Mouse (Mus musculus) heart, embryonic 16.5 days (tissue): ENCODE measurements around the gene Lhb. TPM values are rescaled to one million over a fixed set of nuclear protein-coding genes. Genes with fewer than 3 reads are reported as not detected.

Source experiments
- ATAC-seq: fragments of 200-750 bp; cut with Nextera tagmentation; replicated peaks from 2 replicates; pipeline ENCODE4 v1.8.0; 2017; ENCODE audit warnings: moderate number of reproducible peaks; ENCODE audit not compliant: insufficient read depth, low FRiP score; ENCODE audit errors: extremely low read depth
- H3K27ac ChIP-seq: fragments of 300-500 bp; sonication (generic); 2 replicates; pipeline ENCODE4 v1.5.1; 2014; ENCODE audit warnings: mild to moderate bottlenecking, low read length, control low read depth, moderate library complexity
- H3K27me3 ChIP-seq: fragments of 300-500 bp; sonication (generic); 2 replicates; pipeline ENCODE4 v1.6.1; 2014; ENCODE audit warnings: low read length, mixed read lengths; ENCODE audit not compliant: control insufficient read depth, insufficient read depth
- H3K36me3 ChIP-seq: fragments of 300-500 bp; sonication (generic); 2 replicates; pipeline ENCODE4 v1.6.1; 2014; ENCODE audit not compliant: control insufficient read depth, insufficient read depth
- H3K4me1 ChIP-seq: fragments of 300-500 bp; sonication (generic); 2 replicates; pipeline ENCODE4 v1.6.1; 2014; ENCODE audit warnings: low read length, mixed read lengths; ENCODE audit not compliant: control insufficient read depth, insufficient read depth
- H3K4me2 ChIP-seq: fragments of 300-500 bp; sonication (generic); 2 replicates; pipeline ENCODE4 v1.6.1; 2014; ENCODE audit warnings: low read depth, mild to moderate bottlenecking, control low read depth, low read length
- H3K4me3 ChIP-seq: fragments of 300-500 bp; sonication (generic); 2 replicates; pipeline ENCODE4 v1.5.1; 2014; ENCODE audit warnings: mild to moderate bottlenecking, control low read depth, low read length
- H3K9ac ChIP-seq: fragments of 300-500 bp; sonication (generic); 2 replicates; pipeline ENCODE4 v1.6.1; 2014; ENCODE audit warnings: low read length, control low read depth
- H3K9me3 ChIP-seq: fragments of 300-500 bp; sonication (generic); replicated peaks from 2 replicates; pipeline ENCODE4 v1.6.1; 2016; ENCODE audit warnings: low read length; ENCODE audit not compliant: control insufficient read depth
- WGBS: fragments of 180-500 bp; shearing (Covaris S2); extraction: QIAGEN DNeasy Blood & Tissue Kit; methylation state at CpG from one replicate; pipeline ENCODE4 v1.1.7; 2014; 5-methylcytosine and 5-hydroxymethylcytosine counted together
- polyA plus RNA-seq: library from polyadenylated mRNA; unstranded; fragments of >200 nt; fragmentation: Nextera tagmentation; extraction: Ambion mirVana; gene quantifications from 2 replicates; pipeline ENCODE4 v1.2.1, GENCODE M21; 2015

Lhb gene
- polyA plus RNA-seq, 1 experiment from 2014 or later, result 0.51 TPM

DNA sequence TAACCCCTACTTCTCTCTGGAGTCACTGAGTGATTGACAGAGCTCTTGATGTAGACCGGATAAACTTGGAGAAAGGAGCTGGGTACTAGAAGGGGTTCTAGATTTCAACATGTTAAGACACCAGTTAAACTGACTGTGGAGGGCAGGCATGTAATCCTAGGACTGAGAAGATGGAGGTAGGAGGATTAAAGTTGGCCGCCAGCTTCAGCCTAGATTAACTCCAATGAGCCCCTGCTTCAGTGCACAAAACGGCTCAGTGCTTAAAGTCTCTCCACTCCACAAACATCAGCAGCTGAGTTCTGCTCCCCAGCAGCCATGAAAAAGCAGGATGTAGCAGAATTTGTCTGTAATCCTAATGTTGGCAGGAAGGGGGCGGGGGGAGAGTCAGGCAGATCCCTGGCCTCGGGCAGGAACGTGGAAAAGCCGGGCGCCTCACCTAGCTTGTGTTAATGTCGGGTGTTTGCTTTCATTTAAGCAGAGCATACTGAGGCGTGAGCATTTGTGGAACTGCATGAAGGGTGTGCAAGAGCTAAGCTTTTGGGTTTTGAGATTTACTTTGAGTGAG is 19.0 kb upstream of the Lhb start:
- no peak for ATAC-seq
- Histone ChIP-seq H3K27me3 (peaks cover 13% of the 10 kb centered on the region), H3K36me3 (no peaks in the 10 kb centered on the region), H3K4me2 (no peak overlapping the region), H3K9ac (no peak overlapping the region), H3K9me3 (no peaks in the 10 kb centered on the region), H3K4me1 (peaks cover 10% of the 10 kb centered on the region), H3K27ac (no peak overlapping the region), H3K4me3 (no peak overlapping the region)
- 65% methylated on average over 10 of the region's 10 CpGs for WGBS

DNA sequence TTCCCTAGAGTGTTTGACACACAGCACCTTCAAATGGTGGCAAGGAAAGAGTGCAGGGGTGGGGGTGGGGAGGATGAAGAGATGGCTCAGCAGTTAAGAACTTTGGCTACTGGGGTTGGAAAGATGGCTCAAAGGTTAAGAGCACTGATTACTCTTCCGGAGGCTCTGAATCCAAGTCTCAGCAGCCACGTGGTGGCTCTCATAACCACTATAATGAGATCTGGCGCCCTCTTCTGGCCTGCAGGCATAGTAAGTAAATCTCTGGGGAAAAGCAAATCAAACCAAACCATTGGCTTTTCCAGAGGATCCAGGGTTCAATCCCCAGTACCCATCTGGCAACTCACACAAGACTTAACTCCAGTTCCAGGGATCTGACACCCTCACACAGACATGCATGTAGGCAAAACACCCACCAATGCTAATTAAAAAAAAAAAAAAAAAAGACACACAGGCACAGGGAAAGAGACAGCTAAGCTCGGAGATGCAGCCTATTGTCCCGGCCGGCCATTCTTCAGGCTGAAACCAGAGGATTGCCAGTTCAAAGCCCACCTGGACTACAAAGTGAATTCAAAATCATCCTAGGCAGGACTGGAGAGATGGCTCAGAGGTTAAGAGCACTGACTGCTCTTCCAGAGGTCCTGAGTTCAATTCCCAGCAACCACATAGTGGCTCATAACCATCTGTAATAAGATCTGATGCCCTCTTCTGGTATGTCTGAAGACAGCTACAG is 16.9 kb upstream of the Lhb start:
- Histone ChIP-seq H3K27me3 (peaks cover 34% of the 10 kb centered on the region), H3K9me3 (no peaks in the 10 kb centered on the region), H3K4me3 (no peak overlapping the region), H3K27ac (no peak overlapping the region), H3K9ac (no peak overlapping the region), H3K36me3 (no peaks in the 10 kb centered on the region), H3K4me2 (no peak overlapping the region), H3K4me1 (peaks cover 11% of the 10 kb centered on the region)
- WGBS, result 46% methylated on average over 6 of the region's 6 CpGs
- ATAC-seq, result no peak

DNA sequence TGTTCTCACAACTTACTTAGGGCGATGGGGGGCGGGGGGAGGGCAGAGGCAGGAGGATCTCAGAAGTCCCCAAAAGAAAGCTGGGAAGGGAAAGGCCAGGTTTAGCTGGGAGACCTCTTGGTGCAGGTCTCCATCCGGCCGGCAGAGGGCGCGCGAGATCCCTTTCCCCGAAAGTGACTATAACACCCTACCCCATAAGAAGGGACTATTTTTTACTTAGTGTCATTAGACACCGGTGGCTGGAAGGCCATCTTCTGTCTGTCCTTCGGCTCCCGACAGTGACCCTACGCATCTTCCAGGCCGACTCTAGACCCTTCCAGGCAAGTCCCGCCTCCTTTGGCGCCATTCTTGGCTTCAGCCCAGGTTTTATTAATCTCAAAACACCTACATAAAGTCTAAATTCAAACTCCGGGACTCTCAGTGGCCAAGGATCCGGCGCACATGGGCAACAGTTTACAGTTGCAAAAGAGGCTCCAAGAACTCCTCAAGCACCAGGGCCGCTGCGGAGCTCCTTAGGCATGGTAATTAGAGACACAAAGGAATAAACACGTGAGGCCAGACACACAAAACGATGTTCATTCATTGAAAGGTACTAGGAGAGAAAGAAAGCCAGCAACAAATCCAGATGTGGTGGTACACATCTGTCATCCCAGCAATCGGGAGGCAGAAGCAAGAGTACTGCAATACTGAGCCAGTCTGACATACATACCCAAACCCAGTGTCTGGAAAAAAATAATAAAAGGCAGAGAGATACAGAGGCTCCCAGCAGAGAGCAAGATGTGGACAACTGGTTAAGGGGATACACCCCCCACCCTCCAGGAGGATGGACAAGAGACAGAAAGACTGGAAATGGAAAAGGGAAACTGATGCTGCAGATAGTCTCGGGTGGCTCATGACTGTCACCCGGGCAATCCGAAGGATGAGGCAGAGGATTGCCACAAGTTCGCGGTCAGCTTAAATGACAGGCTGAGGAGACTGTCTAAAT is 15.2 kb upstream of the Lhb start, which contains the start of gene Kcna7:
Gene Kcna7, plus strand, starts transcription at position 563 of the 985 bp plus-strand sequence.
- Histone ChIP-seq H3K9me3 (no peaks in the 10 kb centered on the region), H3K36me3 (no peaks in the 10 kb centered on the region), H3K27ac (no peak within 1 kb of the TSS), H3K4me3 (peak within 1 kb of the TSS; percentile 56), H3K9ac (peak within 1 kb of the TSS; percentile 52), H3K4me1 (peaks cover 11% of the 10 kb centered on the region), H3K4me2 (peak within 1 kb of the TSS; percentile 77), H3K27me3 (peaks cover 51% of the 10 kb centered on the region)
- WGBS, result 12% methylated on average over 28 of the region's 28 CpGs
- ATAC-seq, result peak; percentile 42; the same call in 1 of the 2 replicates

DNA sequence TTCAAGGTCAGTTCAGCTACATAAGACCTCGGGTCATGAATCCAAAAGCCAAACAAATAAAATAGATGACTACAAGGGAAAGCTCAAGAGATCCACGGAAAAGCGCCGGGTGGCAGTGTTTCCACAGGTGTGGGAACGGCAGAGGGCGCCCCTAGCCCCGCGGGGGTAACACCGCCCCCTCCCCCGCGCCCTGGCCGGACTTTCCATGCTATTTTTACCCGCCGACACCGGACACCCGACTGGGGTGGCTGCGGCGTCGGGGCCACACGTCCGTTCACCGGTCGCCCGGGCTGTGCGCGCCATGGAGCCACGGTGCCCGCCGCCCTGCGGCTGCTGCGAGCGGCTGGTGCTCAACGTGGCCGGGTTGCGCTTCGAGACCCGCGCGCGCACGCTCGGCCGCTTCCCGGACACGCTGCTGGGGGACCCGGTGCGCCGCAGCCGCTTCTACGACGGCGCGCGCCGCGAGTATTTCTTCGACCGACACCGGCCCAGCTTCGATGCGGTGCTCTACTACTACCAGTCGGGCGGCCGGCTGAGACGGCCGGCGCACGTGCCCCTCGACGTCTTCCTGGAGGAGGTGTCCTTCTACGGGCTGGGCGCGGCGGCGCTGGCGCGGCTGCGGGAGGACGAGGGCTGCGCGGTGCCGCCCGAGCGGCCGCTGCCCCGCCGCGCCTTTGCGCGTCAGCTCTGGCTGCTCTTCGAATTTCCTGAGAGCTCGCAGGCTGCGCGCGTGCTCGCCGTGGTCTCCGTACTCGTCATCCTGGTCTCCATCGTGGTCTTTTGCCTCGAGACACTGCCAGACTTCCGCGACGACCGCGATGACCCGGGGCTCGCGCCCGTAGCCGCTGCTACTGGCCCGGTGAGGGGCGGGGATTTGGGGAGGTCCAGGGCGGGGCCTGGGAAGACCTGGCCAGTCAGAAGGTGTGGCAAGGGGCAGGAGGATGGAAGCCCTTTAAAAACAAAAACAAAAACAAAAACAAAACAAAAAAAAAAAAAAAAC is 14.2 kb upstream of the Lhb start:
- Histone ChIP-seq H3K4me1 (peaks cover 11% of the 10 kb centered on the region), H3K9me3 (no peaks in the 10 kb centered on the region), H3K4me2 (peak overlapping the region; percentile 77), H3K27me3 (peaks cover 60% of the 10 kb centered on the region), H3K4me3 (peak overlapping the region; percentile 56), H3K36me3 (no peaks in the 10 kb centered on the region), H3K27ac (no peak overlapping the region), H3K9ac (peak overlapping the region; percentile 51)
- WGBS, result 1% methylated on average over 113 of the region's 114 CpGs
- ATAC-seq, result peak; percentile 35; the same call in 1 of the 2 replicates

DNA sequence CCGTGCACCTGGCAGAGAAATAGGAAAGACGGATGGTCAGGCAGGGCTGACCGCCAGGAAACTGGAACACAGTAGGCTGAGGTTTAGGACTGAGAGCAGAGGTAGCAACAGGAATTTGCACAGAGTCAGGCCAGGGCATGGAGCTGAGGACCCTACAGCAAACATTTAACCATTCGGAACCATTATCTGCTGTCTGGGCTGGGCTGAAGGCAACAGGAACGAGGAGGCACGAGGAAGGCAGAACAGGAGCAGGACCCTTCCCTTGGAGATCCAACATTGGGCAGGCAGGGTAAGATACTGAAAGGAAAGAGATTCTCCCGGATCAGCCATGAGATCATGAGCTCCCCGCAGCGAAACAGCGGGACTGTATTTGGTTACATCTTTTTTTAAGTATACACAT is 12.8 kb upstream of the Lhb start:
- H3K9ac ChIP-seq, result no peak overlapping the region
- H3K9me3 ChIP-seq, result no peaks in the 10 kb centered on the region
- H3K27me3 ChIP-seq, result peaks cover 71% of the 10 kb centered on the region
- H3K4me3 ChIP-seq, result no peak overlapping the region
- H3K27ac ChIP-seq, result no peak overlapping the region
- no peak overlapping the region for H3K4me2 ChIP-seq
- WGBS, result 75% methylated on average over 10 of the region's 10 CpGs
- no peaks in the 10 kb centered on the region for H3K36me3 ChIP-seq
- peaks cover 11% of the 10 kb centered on the region for H3K4me1 ChIP-seq
- ATAC-seq, result no peak

DNA sequence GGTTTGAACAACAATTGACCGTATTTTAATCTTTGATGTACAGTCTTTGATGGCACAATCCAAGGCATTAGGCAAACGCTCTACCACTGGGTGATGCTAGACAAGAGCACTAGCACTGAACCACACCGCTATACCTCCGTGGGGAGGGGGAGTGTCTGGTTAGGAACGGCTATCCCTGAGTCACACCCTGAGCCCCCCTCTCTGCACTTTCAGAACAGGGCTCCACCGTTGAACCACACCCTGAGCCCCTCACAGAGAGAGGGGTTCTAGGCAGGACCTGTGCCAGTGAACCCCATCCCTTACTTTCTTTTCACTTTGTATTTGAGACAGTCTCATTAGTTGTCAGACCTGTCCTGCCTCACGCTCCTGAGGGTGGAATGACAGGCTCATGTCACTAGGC is 12.3 kb upstream of the Lhb start:
- Histone ChIP-seq H3K27ac (no peak overlapping the region), H3K9ac (no peak overlapping the region), H3K9me3 (no peaks in the 10 kb centered on the region), H3K27me3 (peaks cover 76% of the 10 kb centered on the region), H3K4me2 (no peak overlapping the region), H3K36me3 (no peaks in the 10 kb centered on the region), H3K4me3 (no peak overlapping the region), H3K4me1 (peaks cover 15% of the 10 kb centered on the region)
- WGBS, result 66% methylated on average over 7 of the region's 7 CpGs
- ATAC-seq, result no peak

DNA sequence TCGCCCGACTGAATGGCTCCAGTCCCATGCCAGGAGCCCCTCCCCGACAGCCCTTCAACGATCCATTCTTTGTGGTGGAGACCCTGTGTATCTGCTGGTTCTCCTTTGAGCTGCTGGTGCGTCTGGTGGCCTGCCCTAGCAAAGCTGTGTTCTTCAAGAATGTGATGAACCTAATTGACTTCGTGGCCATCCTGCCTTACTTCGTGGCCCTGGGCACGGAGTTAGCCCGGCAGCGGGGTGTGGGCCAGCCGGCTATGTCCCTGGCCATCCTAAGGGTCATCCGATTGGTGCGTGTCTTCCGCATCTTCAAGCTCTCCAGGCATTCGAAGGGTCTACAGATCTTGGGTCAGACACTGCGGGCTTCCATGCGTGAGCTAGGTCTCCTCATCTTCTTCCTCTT is 11.7 kb upstream of the Lhb start:
- ATAC-seq, result no peak
- no peak overlapping the region for H3K27ac ChIP-seq
- no peak overlapping the region for H3K4me2 ChIP-seq
- H3K4me3 ChIP-seq, result no peak overlapping the region
- H3K36me3 ChIP-seq, result no peaks in the 10 kb centered on the region
- H3K27me3 ChIP-seq, result peaks cover 78% of the 10 kb centered on the region
- H3K9me3 ChIP-seq, result no peaks in the 10 kb centered on the region
- no peak overlapping the region for H3K9ac ChIP-seq
- WGBS, result 88% methylated on average over 17 of the region's 17 CpGs
- peaks cover 16% of the 10 kb centered on the region for H3K4me1 ChIP-seq

DNA sequence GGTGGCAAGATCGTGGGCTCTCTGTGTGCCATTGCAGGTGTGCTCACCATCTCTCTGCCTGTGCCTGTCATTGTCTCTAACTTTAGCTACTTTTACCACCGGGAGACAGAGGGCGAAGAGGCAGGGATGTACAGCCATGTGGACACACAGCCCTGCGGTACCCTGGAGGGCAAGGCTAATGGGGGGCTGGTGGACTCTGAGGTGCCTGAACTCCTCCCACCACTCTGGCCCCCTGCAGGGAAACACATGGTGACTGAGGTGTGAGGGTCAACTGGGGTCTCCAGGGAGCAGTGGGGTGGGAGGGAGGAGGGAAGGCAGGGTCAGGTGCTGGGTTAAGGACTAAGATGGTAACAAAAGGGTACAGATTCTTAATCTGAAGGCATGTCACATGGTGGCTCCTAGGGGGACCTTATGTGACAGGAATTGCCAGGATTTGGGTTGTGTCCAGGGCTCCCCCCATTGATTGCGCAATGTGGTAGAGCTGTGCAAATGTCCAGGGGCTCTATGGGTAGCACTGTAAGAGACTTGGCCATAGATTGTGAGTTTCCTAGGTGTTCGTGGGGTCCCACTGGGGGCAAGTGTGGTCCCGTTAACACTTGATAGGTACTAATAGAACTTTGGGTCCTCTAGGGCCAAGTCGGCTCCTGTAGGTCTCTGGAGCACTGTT is 11.0 kb upstream of the Lhb start:
- Histone ChIP-seq H3K4me3 (no peak overlapping the region), H3K4me1 (peaks cover 21% of the 10 kb centered on the region), H3K9me3 (no peaks in the 10 kb centered on the region), H3K9ac (no peak overlapping the region), H3K4me2 (no peak overlapping the region), H3K36me3 (no peaks in the 10 kb centered on the region), H3K27ac (no peak overlapping the region), H3K27me3 (peaks cover 84% of the 10 kb centered on the region)
- ATAC-seq, result no peak
- WGBS, result 89% methylated on average over 8 of the region's 8 CpGs
